15 mouse cellular contexts compared by ENCODE assay signal in the genomic region with DNA sequence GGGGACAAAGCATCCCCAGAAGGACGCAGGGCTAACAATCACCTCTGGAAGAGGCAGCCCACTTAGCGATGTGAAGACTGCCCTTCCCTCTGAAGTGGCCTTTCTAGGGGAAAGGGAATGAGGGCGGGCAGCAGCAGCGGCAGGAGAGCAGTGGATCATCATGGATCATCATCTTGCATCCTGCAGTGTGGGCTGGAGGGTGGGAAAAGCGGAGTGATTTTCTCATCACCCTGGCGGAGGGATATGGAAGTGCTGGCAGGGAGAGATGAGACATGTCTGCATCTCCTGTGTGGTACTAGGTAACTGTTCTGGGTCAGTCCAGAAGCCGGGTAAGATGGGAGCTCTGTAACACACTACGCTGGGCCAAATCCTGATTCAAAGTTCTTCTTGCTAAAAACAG. TPM values are rescaled to one million over a fixed set of nuclear protein-coding genes. Genes with fewer than 3 reads are reported as not detected.
DNase-seq lines count a peak whose midpoint lies in the region; ATAC-seq lines count a peak whose summit lies in the region.
"Had no signal": no experiment of that assay in that cellular context is flagged by ENCODE, and none has a peak within 500 bp of the region (broad histone marks: within the 10 kb centered on the region; RNA-seq: fewer than 3 reads in every experiment).

No protein-coding gene starts in this region.

- no peak overlapping the region for H3K4me3 ChIP-seq in forebrain, embryonic 15.5 days
- H3K4me3 ChIP-seq: limb, embryonic 15.5 days; lung, embryonic 15.5 days had no signal

- H3K9me3 ChIP-seq in forebrain, embryonic 15.5 days, result no peaks in the 10 kb centered on the region
- H3K9me3 ChIP-seq: limb, embryonic 15.5 days; lung, embryonic 15.5 days had no signal

- 56% methylated on average over 8 of the region's 8 CpGs for WGBS in forebrain, embryonic 15.5 days

- no peaks in the 10 kb centered on the region for H3K27me3 ChIP-seq in forebrain, embryonic 15.5 days
- H3K27me3 ChIP-seq: limb, embryonic 15.5 days; lung, embryonic 15.5 days had no signal

- intact Hi-C loops in left cerebral cortex, postnatal 10 days (cut with DNase I), result loop anchor here (5.0 kb wide), 1 partner anchor 88 kb away; no protein-coding TSS in a partner anchor

- no peak overlapping the region for H3K9ac ChIP-seq in forebrain, embryonic 15.5 days (replicated peaks)
- H3K9ac ChIP-seq: limb, embryonic 15.5 days; lung, embryonic 15.5 days had no signal

- peak; percentile 29 for DNase-seq in cerebellum, adult 11-12 months
- no peak for DNase-seq in cerebellum, adult 8-10 months
- peak; percentile 39 to 44 for DNase-seq in left cerebral cortex, postnatal 10 days (ENCODE audit: extremely low spot score in 1 of 2, low spot score in 2 of 2)
- DNase-seq in left cerebral cortex, adult 8-10 months (ENCODE audit: low spot score in 2 of 2), result no peak
- peak; percentile 78 for DNase-seq in brain, adult 2 months (ENCODE audit: low read depth, low spot score)
- DNase-seq in embryo, embryonic 9.5 days (ENCODE audit: extremely low spot score), result no peak
- no peak for DNase-seq in urinary bladder, adult 2 months (ENCODE audit: low spot score)
- DNase-seq: gastrocnemius, postnatal 14 days; kidney, postnatal 10 days; thymus, adult 2 months had no signal

- 0 out of 2 replicates have a peak overlapping the region, but pooled peaks have one; percentile 5 for H3K27ac ChIP-seq in forebrain, embryonic 15.5 days (replicated peaks)
- H3K27ac ChIP-seq: limb, embryonic 15.5 days; lung, embryonic 15.5 days had no signal

- peak; percentile 34; the same call in 1 of the 2 replicates for ATAC-seq in forebrain, embryonic 15.5 days (replicated peaks)

- H3K4me1 ChIP-seq in forebrain, embryonic 15.5 days, result peaks cover 17% of the 10 kb centered on the region
- H3K4me1 ChIP-seq: limb, embryonic 15.5 days; lung, embryonic 15.5 days had no signal

- no peak overlapping the region; the same call in 1 of the 2 replicates for H3K4me2 ChIP-seq in forebrain, embryonic 15.5 days (replicated peaks)
- H3K4me2 ChIP-seq: limb, embryonic 15.5 days; lung, embryonic 15.5 days had no signal

- no peaks in the 10 kb centered on the region for H3K36me3 ChIP-seq in forebrain, embryonic 15.5 days
- H3K36me3 ChIP-seq: G1E; limb, embryonic 15.5 days; lung, embryonic 15.5 days had no signal

RNA-seq across cellular contexts. Expression of a gene that starts 18.4 kb away (rescaled TPM):
- total RNA-seq in left cerebral cortex, postnatal 10 days (2021), result 100 to 1,000 TPM; 131 to 132 TPM
- 100 to 1,000 TPM; 373 to 446 (median 409) TPM for total RNA-seq in left cerebral cortex, adult 8-10 months (2022)
- 3.3 and 4.4 TPM in 2 replicates for polyA plus RNA-seq in forebrain, embryonic 15.5 days (2015; fragmentation: Nextera tagmentation; extraction: Ambion mirVana)
- polyA plus RNA-seq in urinary bladder, adult 2 months (2012; rRNA removed), result 0.80 and 1.1 TPM in 2 replicates
- total RNA-seq: megakaryocyte, adult 5-6 weeks had no signal
- polyA plus RNA-seq: G1E had no signal

Comparison
In these comparisons a context has a peak if more than half of its experiments do, and no peak if none do; other contexts are left out.
1. DNase-seq: peak in cerebellum, adult 11-12 months (single experiment), left cerebral cortex, postnatal 10 days (2 of 2) and brain, adult 2 months (single experiment); none in cerebellum, adult 8-10 months (single experiment), left cerebral cortex, adult 8-10 months (0 of 2), embryo, embryonic 9.5 days (single experiment) and urinary bladder, adult 2 months (single experiment).